Mouse (Mus musculus): ENCODE measurements at regions not wholly inside any gene's neighbourhood (a gene's known extent, or its start where the extent isn't known, plus 50 kb on each side); places are given as distances from the start of the nearest gene placed in this dataset.

DNA sequence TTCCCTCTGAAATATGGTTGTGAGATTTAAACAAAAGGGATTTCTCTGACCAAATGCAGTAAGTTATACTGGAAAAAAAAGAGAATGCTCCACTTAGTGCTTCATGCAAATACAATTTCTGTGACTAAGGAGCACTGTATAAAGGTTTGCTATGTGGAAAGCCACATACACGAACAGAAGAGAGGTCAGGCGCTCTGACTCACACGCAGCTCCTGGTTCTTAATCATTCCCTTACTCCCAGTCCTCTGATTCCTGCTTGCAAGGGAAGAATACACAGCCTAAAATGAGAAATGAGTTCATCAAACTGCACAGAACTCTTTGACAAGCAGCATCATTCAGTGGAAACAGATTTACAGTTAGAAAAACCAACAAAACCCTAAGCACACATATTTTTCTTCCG is 406.8 kb downstream of the Gja1 start:
- TF ChIP-seq CTCF (IDR thresholded peaks at IDR 0.05; ENCODE audit: low read depth), result no peak
- TF ChIP-seq EP300 (IDR thresholded peaks at IDR 0.05; ENCODE audit: low read depth), result no peak
